Mouse (Mus musculus): Measurements from ENCODE around the gene Dtx4. TPM values are rescaled to one million over a fixed set of nuclear protein-coding genes. Genes with fewer than 3 reads are reported as not detected.

Gene Dtx4
- polyA plus RNA-seq, 1 experiment from 2014 or later: 8.4 TPM

- 86% methylated on average over 1 of the region's 1 CpGs for WGBS
- no peaks in the 10 kb centered on the region for H3K4me1 ChIP-seq (ENCODE audit: insufficient read depth, low read depth, low read length)
- H3K4me2 ChIP-seq (replicated peaks; ENCODE audit: low read depth, low read length): no peak overlapping the region
- ATAC-seq (no peak), DNase-seq (ENCODE audit: low spot score) (no peak)
- no peak for TF ChIP-seq CTCF (IDR thresholded peaks at IDR 0.05)
- TF ChIP-seq EP300 (IDR thresholded peaks at IDR 0.05): no peak
- H3K36me3 ChIP-seq (ENCODE audit: insufficient read depth, low read length): no peaks in the 10 kb centered on the region
- H3K27ac ChIP-seq (ENCODE audit: low read length): no peak overlapping the region
- H3K27me3 ChIP-seq (replicated peaks; ENCODE audit: insufficient read depth, low read length): no peaks in the 10 kb centered on the region
- H3K4me3 ChIP-seq (ENCODE audit: low read depth, low read length): no peak overlapping the region
- no peak overlapping the region for H3K9ac ChIP-seq (replicated peaks; ENCODE audit: low read depth)
- H3K9me3 ChIP-seq (ENCODE audit: low read length): no peaks in the 10 kb centered on the region
Measured at GRCm38 (mm10) chr19:12421680-12422079, 79.6 kb downstream of the Dtx4 start.

GRCm38 (mm10) chr19:12420555-12420954 is 80.7 kb downstream of the Dtx4 start:
- WGBS: 60% methylated on average over 6 of the region's 6 CpGs
- DNase-seq (ENCODE audit: low spot score) (no peak), ATAC-seq (no peak)
- H3K9ac ChIP-seq (replicated peaks; ENCODE audit: low read depth): no peak overlapping the region
- TF ChIP-seq CTCF (IDR thresholded peaks at IDR 0.05): no peak
- TF ChIP-seq EP300 (IDR thresholded peaks at IDR 0.05): no peak
- no peaks in the 10 kb centered on the region for H3K9me3 ChIP-seq (ENCODE audit: low read length)
- no peak overlapping the region for H3K27ac ChIP-seq (ENCODE audit: low read length)
- H3K27me3 ChIP-seq (replicated peaks; ENCODE audit: insufficient read depth, low read length): no peaks in the 10 kb centered on the region
- H3K4me2 ChIP-seq (replicated peaks; ENCODE audit: low read depth, low read length): no peak overlapping the region
- H3K4me3 ChIP-seq (ENCODE audit: low read depth, low read length): no peak overlapping the region
- H3K4me1 ChIP-seq (ENCODE audit: insufficient read depth, low read depth, low read length): no peaks in the 10 kb centered on the region
- H3K36me3 ChIP-seq (ENCODE audit: insufficient read depth, low read length): no peaks in the 10 kb centered on the region

- no peaks in the 10 kb centered on the region for H3K9me3 ChIP-seq (ENCODE audit: low read length)
- ATAC-seq: no peak
- H3K9ac ChIP-seq (replicated peaks; ENCODE audit: low read depth): no peak overlapping the region
- 29% methylated on average over 3 of the region's 3 CpGs for WGBS
- H3K4me1 ChIP-seq (ENCODE audit: insufficient read depth, low read depth, low read length): no peaks in the 10 kb centered on the region
- TF ChIP-seq EP300 (IDR thresholded peaks at IDR 0.05) (no peak), CTCF (IDR thresholded peaks at IDR 0.05) (no peak)
- H3K36me3 ChIP-seq (ENCODE audit: insufficient read depth, low read length): no peaks in the 10 kb centered on the region
- H3K4me3 ChIP-seq (ENCODE audit: low read depth, low read length): no peak overlapping the region
- no peak for DNase-seq (ENCODE audit: low spot score)
- no peaks in the 10 kb centered on the region for H3K27me3 ChIP-seq (replicated peaks; ENCODE audit: insufficient read depth, low read length)
- H3K27ac ChIP-seq (ENCODE audit: low read length): no peak overlapping the region
- H3K4me2 ChIP-seq (replicated peaks; ENCODE audit: low read depth, low read length): no peak overlapping the region
Measured at GRCm38 (mm10) chr19:12418312-12418711, 82.9 kb downstream of the Dtx4 start.

GRCm38 (mm10) chr19:12417361-12417760 is 83.9 kb downstream of the Dtx4 start, which contains the start of gene Olfr1441:
Gene Olfr1441, plus strand, starts transcription at chr19:12417433.
- Histone ChIP-seq H3K27me3 (replicated peaks; ENCODE audit: insufficient read depth, low read length) (no peaks in the 10 kb centered on the region), H3K36me3 (ENCODE audit: insufficient read depth, low read length) (no peaks in the 10 kb centered on the region), H3K4me2 (replicated peaks; ENCODE audit: low read depth, low read length) (no peak within 1 kb of the TSS), H3K9me3 (ENCODE audit: low read length) (no peaks in the 10 kb centered on the region), H3K9ac (replicated peaks; ENCODE audit: low read depth) (no peak within 1 kb of the TSS), H3K4me1 (ENCODE audit: insufficient read depth, low read depth, low read length) (no peaks in the 10 kb centered on the region), H3K4me3 (ENCODE audit: low read depth, low read length) (no peak within 1 kb of the TSS), H3K27ac (ENCODE audit: low read length) (no peak within 1 kb of the TSS)
- DNase-seq (ENCODE audit: low spot score) (no peak), ATAC-seq (no peak)
- TF ChIP-seq CTCF (IDR thresholded peaks at IDR 0.05): no peak
- TF ChIP-seq EP300 (IDR thresholded peaks at IDR 0.05): no peak

Other genes with a start within 250 kb of the Dtx4 start
- not detected in 2 replicates for gene Olfr235, start 240.4 kb downstream of the Dtx4 start, polyA plus RNA-seq (2015; fragmentation: Nextera tagmentation; extraction: Ambion mirVana)
- not detected in 2 replicates for gene Olfr1434, start 221.6 kb downstream of the Dtx4 start, polyA plus RNA-seq (2015; fragmentation: Nextera tagmentation; extraction: Ambion mirVana)
- not detected in 2 replicates for gene Olfr1436, start 202.3 kb downstream of the Dtx4 start, polyA plus RNA-seq (2015; fragmentation: Nextera tagmentation; extraction: Ambion mirVana)
- gene Olfr1437, start 176.4 kb downstream of the Dtx4 start, polyA plus RNA-seq (2015; fragmentation: Nextera tagmentation; extraction: Ambion mirVana): not detected in 2 replicates
- gene Olfr1438-ps1, start 165.5 kb downstream of the Dtx4 start, polyA plus RNA-seq (2015; fragmentation: Nextera tagmentation; extraction: Ambion mirVana): not detected in 2 replicates
- gene Olfr1440, start 114.2 kb downstream of the Dtx4 start, polyA plus RNA-seq (2015; fragmentation: Nextera tagmentation; extraction: Ambion mirVana): not detected in 2 replicates
- gene Olfr1441, start 84.0 kb downstream of the Dtx4 start, polyA plus RNA-seq (2015; fragmentation: Nextera tagmentation; extraction: Ambion mirVana): not detected in 2 replicates
- gene Pfpl, start 73.5 kb downstream of the Dtx4 start, polyA plus RNA-seq (2015; fragmentation: Nextera tagmentation; extraction: Ambion mirVana): not detected in 2 replicates
- 5.5 and 6.3 TPM in 2 replicates for gene Mpeg1, start 40.7 kb downstream of the Dtx4 start, polyA plus RNA-seq (2015; fragmentation: Nextera tagmentation; extraction: Ambion mirVana)
- gene Fam111a, start 44.3 kb upstream of the Dtx4 start, polyA plus RNA-seq (2015; fragmentation: Nextera tagmentation; extraction: Ambion mirVana): 7.4 and 8.8 TPM in 2 replicates
- not detected in 2 replicates for gene Gm4952, start 98.5 kb upstream of the Dtx4 start, polyA plus RNA-seq (2015; fragmentation: Nextera tagmentation; extraction: Ambion mirVana)
- gene Glyat, start 131.9 kb upstream of the Dtx4 start, polyA plus RNA-seq (2015; fragmentation: Nextera tagmentation; extraction: Ambion mirVana): not detected in 2 replicates
- gene Olfr1442, start 169.0 kb upstream of the Dtx4 start, polyA plus RNA-seq (2015; fragmentation: Nextera tagmentation; extraction: Ambion mirVana): not detected in 2 replicates
- not detected in 2 replicates for gene Olfr1443, start 176.7 kb upstream of the Dtx4 start, polyA plus RNA-seq (2015; fragmentation: Nextera tagmentation; extraction: Ambion mirVana)
- not detected in 2 replicates for gene Keg1, start 194.3 kb upstream of the Dtx4 start, polyA plus RNA-seq (2015; fragmentation: Nextera tagmentation; extraction: Ambion mirVana)